Mouse (Mus musculus) erythroblast, embryonic 14.5 days (primary cell): Measurements from ENCODE around the gene Spata4.

Experiments used
- GATA1 ChIP-seq: IDR thresholded peaks from 2 replicates; pipeline ENCODE4 v1.6.1; 2012; ENCODE audit warnings: low read length, inconsistent platforms, mixed read lengths
- TAL1 ChIP-seq: IDR thresholded peaks from 3 replicates; pipeline ENCODE4 v1.6.1; 2012; ENCODE audit warnings: low read length, inconsistent platforms, mixed read lengths

GRCm38 (mm10) chr8:54582886-54583285 is 17.7 kb upstream of the Spata4 start:
- TF ChIP-seq TAL1 = no peak
- TF ChIP-seq GATA1 = no peak
